Mouse (Mus musculus) E14TG2a.4 (cell line): ENCODE results near the gene Cir1.
A peak's percentile ranks its signal among the peaks of the same experiment; 100 is the strongest.

Experiments used
- H3K27me3 ChIP-seq: 2 replicates; pipeline ENCODE4 v1.6.1; 2014; ENCODE audit warnings: low read length, control low read depth; ENCODE audit not compliant: insufficient read depth
- H3K36me3 ChIP-seq: 2 replicates; pipeline ENCODE4 v1.6.1; 2014; ENCODE audit warnings: low read length, control low read depth; ENCODE audit not compliant: insufficient read depth
- H3K4me1 ChIP-seq: replicated peaks from 2 replicates; pipeline ENCODE4 v1.6.1; 2014; ENCODE audit warnings: low read depth, low read length, control low read depth
- H3K4me3 ChIP-seq: replicated peaks from 2 replicates; pipeline ENCODE4 v1.5.1; 2014; ENCODE audit warnings: mild to moderate bottlenecking, low read length
- H3K9me3 ChIP-seq: 2 replicates; pipeline ENCODE4 v1.6.1; 2014; ENCODE audit warnings: low read length, control low read depth
- CTCF ChIP-seq: conservative IDR thresholded peaks from 2 replicates; pipeline ENCODE4 v1.5.1; 2014; ENCODE audit warnings: low read length
- NANOG ChIP-seq: IDR thresholded peaks from 2 replicates; pipeline ENCODE4 v1.6.1; 2014; ENCODE audit warnings: borderline replicate concordance, low read length, mixed read lengths
- POU5F1 ChIP-seq: IDR thresholded peaks from 2 replicates; pipeline ENCODE4 v1.6.1; 2014; ENCODE audit warnings: low read length, borderline replicate concordance

Gene Cir1

GRCm38 (mm10) chr2:73278131-73278854 is 34.2 kb downstream of the Cir1 start:
- peak overlapping the region; percentile 73 for H3K4me3 ChIP-seq
- H3K36me3 ChIP-seq: no peaks in the 10 kb centered on the region
- peaks cover 74% of the 10 kb centered on the region for H3K27me3 ChIP-seq
- TF ChIP-seq NANOG: no peak
- TF ChIP-seq CTCF: peak; percentile 82
- peaks cover 53% of the 10 kb centered on the region for H3K4me1 ChIP-seq
- no peaks in the 10 kb centered on the region for H3K9me3 ChIP-seq

- Histone ChIP-seq H3K4me3 (peak overlapping the region; percentile 73), H3K36me3 (no peaks in the 10 kb centered on the region), H3K27me3 (peaks cover 80% of the 10 kb centered on the region), H3K9me3 (no peaks in the 10 kb centered on the region), H3K4me1 (peaks cover 53% of the 10 kb centered on the region)
- no peak for TF ChIP-seq CTCF
- no peak for TF ChIP-seq NANOG
- no peak for TF ChIP-seq POU5F1
Observed at GRCm38 (mm10) chr2:73277709-73278075, 34.8 kb downstream of the Cir1 start.

- Histone ChIP-seq H3K9me3 (no peaks in the 10 kb centered on the region), H3K4me1 (peaks cover 56% of the 10 kb centered on the region), H3K36me3 (no peaks in the 10 kb centered on the region), H3K27me3 (peaks cover 85% of the 10 kb centered on the region), H3K4me3 (peak overlapping the region; percentile 73)
- no peak for TF ChIP-seq NANOG
- no peak for TF ChIP-seq POU5F1
- TF ChIP-seq CTCF: no peak
Observed at GRCm38 (mm10) chr2:73277021-73277708, 35.3 kb downstream of the Cir1 start.

- H3K9me3 ChIP-seq: no peaks in the 10 kb centered on the region
- peaks cover 86% of the 10 kb centered on the region for H3K27me3 ChIP-seq
- peaks cover 57% of the 10 kb centered on the region for H3K4me1 ChIP-seq
- no peak overlapping the region for H3K4me3 ChIP-seq
- H3K36me3 ChIP-seq: no peaks in the 10 kb centered on the region
- TF ChIP-seq NANOG (peak; percentile 73), CTCF (no peak), POU5F1 (peak; percentile 24; the same call in 1 of the 2 replicates)
Observed at GRCm38 (mm10) chr2:73276141-73276571, 36.3 kb downstream of the Cir1 start.

- Histone ChIP-seq H3K4me1 (peaks cover 57% of the 10 kb centered on the region), H3K36me3 (no peaks in the 10 kb centered on the region), H3K4me3 (no peak overlapping the region), H3K9me3 (no peaks in the 10 kb centered on the region), H3K27me3 (peaks cover 86% of the 10 kb centered on the region)
- TF ChIP-seq CTCF: no peak
- TF ChIP-seq NANOG: no peak
- TF ChIP-seq POU5F1: no peak
Observed at GRCm38 (mm10) chr2:73275261-73276040, 37.0 kb downstream of the Cir1 start.

GRCm38 (mm10) chr2:73274119-73274920 is 38.2 kb downstream of the Cir1 start:
- Histone ChIP-seq H3K4me3 (peak overlapping the region; percentile 68), H3K27me3 (peaks cover 88% of the 10 kb centered on the region), H3K4me1 (peaks cover 57% of the 10 kb centered on the region), H3K9me3 (no peaks in the 10 kb centered on the region), H3K36me3 (no peaks in the 10 kb centered on the region)
- TF ChIP-seq NANOG: no peak
- no peak for TF ChIP-seq POU5F1
- no peak for TF ChIP-seq CTCF

- Histone ChIP-seq H3K36me3 (no peaks in the 10 kb centered on the region), H3K9me3 (no peaks in the 10 kb centered on the region), H3K4me1 (peaks cover 49% of the 10 kb centered on the region), H3K4me3 (peak overlapping the region; percentile 68), H3K27me3 (peaks cover 88% of the 10 kb centered on the region)
- no peak for TF ChIP-seq POU5F1
- no peak for TF ChIP-seq NANOG
- TF ChIP-seq CTCF: no peak
Observed at GRCm38 (mm10) chr2:73273249-73274118, 39.0 kb downstream of the Cir1 start.
